Mouse (Mus musculus) gonadal fat pad, adult 2 months (tissue): ENCODE data around the gene Dscaml1. TPM values are rescaled to one million over a fixed set of nuclear protein-coding genes. Genes with fewer than 3 reads are reported as not detected.

Experiments
- DNase-seq: peaks from one replicate; pipeline ENCODE4 v3.0.0-alpha.2; 2012; ENCODE audit warnings: low read depth
- polyA plus RNA-seq: library from polyadenylated mRNA; depleted of rRNA; stranded (reverse); fragments of >200 nt; gene quantifications from 2 replicates; pipeline ENCODE4 v1.2.3, GENCODE M21; 2012; rRNA removed

Dscaml1 gene
- 1.2 and 1.4 TPM in 2 replicates for polyA plus RNA-seq

DNA sequence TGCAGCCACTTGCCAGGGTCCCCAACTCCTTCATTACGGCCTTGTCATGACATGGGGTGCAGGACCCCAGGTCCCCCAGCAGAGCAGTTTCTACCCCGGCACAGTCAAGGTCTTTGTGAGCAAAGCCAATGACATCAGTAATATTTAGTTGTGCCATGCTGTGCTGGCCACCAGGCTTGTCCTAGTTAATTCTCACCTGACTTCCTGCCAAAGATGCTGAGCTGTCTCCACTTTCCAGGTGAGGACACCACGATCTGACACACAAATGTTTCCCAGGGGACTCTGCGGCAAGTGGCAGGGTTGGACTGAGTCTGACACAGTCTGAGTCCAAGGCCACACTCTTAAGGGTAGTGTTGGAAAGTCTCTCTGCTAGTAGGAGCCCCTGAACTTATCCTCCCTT lies at the start of gene Dscaml1:
Gene Dscaml1 (plus strand): TSS at position 173 of the 400 bp plus-strand sequence.
- no peak for DNase-seq

DNA sequence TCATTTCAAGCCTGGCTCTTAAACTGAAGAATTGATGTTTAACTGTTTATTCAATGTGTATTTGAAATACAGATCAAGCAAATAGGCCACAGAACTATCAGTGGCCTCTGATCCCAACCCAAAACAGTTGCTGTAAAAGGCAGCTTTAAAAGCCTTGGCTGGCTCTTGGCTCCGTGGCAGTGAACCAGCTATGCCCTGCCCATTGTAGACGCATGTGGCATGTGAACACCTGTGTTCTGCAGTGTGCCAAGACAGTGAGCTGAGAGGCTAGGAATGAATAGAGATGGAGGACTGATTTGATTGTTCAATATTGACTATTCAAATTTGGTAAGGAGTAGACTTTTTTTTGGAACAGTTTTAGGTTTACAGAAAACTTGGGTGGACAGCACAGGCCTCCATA lies 49.5 kb upstream of the Dscaml1 start:
- DNase-seq, result no peak

GRCm38 (mm10) chr9:45380411-45381251 lies 45.8 kb upstream of the Dscaml1 start:
- DNase-seq, result no peak

DNA sequence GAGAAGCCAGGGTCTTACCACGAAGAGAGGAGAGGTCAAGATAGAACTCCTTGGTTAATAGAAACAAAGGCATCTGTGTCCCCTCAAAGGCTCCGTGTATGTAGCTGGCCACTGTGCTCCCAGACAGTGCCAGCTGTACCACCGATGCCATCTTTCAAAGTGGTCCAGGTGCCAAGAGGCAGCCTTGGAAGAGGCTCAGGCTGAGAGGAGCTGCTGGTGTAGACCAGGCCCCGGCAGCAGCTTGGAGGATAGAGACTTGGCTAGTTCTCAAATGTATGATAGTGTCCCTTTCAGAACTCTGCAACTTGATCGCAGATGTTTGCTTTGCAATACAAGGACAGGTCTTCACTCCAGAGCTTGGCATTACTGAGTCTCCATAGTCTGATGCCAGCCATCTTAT lies 44.1 kb upstream of the Dscaml1 start:
- DNase-seq, result no peak

DNA sequence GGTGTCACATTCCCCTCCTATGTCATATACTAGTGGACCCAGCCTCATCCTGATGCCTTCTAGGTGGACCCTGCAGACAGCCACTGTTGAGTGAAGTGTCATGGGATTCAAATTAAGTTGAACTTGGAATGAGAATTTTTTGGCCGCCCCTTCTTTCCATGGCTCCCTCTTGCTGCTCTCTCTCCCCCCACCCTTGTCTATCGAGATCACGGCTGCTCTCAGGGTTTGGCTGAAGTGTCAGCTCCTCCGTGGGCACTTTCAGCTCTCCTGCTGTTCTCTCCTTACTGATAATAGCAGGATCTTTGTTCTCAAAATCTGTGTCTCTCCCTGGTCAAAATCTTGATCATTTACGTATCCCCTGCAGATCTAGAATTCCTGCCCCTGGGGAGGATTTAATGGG lies 43.6 kb upstream of the Dscaml1 start:
- DNase-seq, result no peak

GRCm38 (mm10) chr9:45383883-45384282 lies 42.5 kb upstream of the Dscaml1 start:
- DNase-seq, result no peak

GRCm38 (mm10) chr9:45386698-45387097 lies 39.7 kb upstream of the Dscaml1 start:
- DNase-seq, result no peak

DNA sequence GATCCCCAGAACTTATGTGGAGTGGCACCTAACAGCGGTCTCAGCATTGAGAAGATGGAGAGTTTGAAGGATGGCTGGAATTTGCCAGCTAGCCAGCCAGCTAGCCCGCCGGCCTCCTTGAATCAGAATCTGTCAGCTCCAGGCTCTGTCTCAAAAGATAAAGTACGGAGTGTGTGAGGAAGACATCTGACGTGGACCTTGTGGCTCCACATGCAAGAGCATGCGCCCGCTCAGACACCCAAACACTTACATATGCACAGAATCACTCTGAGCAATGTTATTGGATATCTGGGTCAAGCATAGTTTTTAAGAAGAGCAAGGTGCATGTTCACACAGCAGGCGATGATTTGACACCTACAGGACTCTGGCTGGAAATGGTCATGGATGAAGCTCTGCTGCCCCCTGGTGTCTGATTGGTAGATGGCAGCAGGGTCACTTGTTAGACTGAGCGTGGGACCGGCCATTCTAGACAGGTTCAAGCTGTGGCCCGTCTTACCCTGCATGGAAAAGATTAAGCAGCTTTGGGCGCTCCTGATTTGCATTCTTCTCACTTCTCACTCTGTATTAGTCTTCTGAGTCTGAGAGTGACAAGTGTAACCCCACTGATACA lies 37.9 kb upstream of the Dscaml1 start:
- no peak for DNase-seq

DNA sequence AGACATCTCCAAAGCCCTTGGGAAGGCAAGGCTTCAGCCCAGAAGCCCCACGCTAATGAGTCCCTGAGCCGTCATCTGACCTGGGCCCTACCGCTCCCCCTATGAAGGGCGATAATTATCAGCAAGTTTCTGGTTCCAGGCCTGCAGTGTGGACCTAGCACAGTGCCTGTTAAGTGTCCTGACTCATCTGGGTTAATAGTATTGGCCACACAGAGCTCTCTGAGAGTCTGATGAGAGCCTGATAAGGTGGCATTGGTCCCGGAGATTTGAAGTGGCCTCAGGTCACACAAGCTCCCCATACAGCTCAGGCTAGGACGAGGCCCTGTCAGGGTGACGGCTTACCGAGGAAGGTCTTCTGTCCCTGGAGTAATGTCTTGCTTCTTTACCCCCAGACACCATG lies 36.8 kb upstream of the Dscaml1 start:
- DNase-seq, result no peak

- DNase-seq, result no peak
These were observed 35.1 kb upstream of the Dscaml1 start for GRCm38 (mm10) chr9:45391299-45391698.

DNA sequence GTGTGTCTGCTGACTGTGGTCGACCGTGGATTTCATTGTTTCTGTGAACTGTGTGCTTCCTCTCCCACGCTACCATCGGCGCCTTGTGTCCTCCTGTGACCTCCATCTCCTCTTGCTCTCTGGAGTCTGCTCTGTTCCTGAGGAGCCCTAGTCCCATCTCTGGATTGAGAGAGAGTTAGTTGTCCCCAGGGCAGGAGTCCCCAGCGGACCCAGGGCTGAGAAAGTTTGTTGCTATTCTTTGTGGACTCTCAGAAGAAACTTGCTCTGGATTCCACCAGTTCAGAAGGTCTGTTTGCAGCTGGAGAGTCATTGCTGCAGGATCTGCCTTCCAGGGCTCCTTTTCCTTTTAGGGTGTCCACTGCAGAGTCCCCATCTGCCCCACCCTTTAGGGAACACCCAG lies 31.2 kb upstream of the Dscaml1 start:
- no peak for DNase-seq

DNA sequence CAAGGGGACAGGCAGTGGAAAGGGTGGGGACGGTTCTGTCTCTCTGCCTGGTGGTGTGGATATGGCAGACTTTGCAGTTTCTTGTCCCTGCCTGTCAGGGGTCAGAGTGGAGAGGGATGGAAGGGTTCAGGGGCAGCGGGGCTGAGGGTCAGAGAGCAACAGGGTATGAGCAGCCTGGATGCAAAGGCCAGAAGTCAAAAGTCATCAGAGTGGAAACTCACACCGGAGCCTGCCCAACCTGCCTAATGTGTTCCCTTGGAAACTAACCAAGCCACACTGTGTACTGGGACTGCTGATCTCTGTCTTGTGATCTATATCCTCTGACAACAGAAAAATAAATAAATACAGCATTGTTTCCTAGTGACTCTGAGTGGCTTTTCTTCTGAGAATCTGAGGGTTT lies 30.6 kb upstream of the Dscaml1 start:
- DNase-seq, result no peak

GRCm38 (mm10) chr9:45398336-45398735 lies 28.1 kb upstream of the Dscaml1 start:
- no peak for DNase-seq

GRCm38 (mm10) chr9:45399434-45399833 lies 27.0 kb upstream of the Dscaml1 start, which contains the start of gene Fxyd2:
Gene Fxyd2 (plus strand): TSS chr9:45399669.
- no peak for DNase-seq

DNA sequence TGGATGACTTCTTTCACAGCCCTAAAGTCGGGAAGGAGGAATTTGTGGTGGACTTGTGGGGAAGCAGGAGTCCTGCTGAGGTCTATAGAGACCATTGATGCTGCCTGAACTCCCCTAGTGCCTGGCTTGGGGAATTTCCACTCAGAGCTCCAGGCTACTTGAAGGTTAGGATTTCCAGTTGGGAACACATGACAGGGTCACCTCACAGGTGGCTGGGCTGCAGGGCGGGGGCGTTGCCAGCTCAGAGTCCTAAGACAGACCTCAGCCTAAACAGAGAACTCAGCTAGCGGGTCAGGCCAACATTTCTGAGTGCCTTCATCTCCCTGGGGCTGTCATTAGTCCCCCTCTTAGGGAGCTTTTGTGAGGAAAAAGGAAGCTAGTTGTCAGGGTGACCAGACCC lies 24.6 kb upstream of the Dscaml1 start:
- DNase-seq, result no peak

- DNase-seq, result no peak
These were observed 23.5 kb upstream of the Dscaml1 start for GRCm38 (mm10) chr9:45402957-45403356.

- DNase-seq, result no peak
These were observed 20.7 kb upstream of the Dscaml1 start for GRCm38 (mm10) chr9:45405694-45406093.

GRCm38 (mm10) chr9:45406808-45407207 lies 19.6 kb upstream of the Dscaml1 start:
- DNase-seq, result no peak

- no peak for DNase-seq
These were observed 18.4 kb upstream of the Dscaml1 start for GRCm38 (mm10) chr9:45407706-45408675.

GRCm38 (mm10) chr9:45410193-45410592 lies 16.2 kb upstream of the Dscaml1 start:
- DNase-seq, result no peak

DNA sequence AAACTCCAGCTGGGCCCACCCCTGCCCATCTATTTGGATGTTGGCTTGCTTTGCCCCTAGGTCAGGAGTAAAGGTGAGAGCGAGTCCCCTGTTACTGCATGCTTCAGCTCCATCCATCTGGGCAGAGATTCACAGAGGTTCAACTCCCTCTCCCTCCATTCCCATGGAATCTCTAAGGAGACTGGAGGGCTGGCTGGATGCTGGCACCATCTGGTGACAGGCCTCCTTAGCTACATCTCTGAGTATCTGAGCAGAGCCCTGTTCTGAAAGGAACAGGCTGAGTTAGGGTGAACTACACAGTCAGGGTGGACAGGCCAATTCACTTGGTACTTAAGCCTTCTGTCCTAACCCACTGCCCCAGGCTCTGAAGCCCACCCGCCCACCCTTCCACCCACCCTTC lies 15.8 kb upstream of the Dscaml1 start:
- no peak for DNase-seq

DNA sequence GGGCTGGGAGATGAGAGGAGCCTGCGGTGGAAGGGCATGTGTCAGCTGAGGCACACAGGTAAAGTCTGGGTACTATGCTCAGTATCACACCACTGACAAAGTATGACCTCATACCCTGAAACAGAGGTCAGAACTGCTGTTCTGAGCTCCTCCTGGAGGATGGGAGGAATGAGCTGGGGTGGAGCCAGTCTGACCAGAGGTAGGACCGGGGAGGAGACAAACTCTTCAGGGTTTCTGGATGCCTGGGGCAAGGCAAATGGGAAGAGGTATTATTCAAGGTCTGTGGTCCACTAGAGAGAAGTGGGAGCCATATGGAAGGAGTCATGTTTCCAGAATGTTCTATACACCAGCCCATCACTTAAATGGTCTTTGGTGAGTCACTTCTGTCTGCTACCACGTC lies 15.3 kb upstream of the Dscaml1 start:
- no peak for DNase-seq
